Mouse (Mus musculus): Measurements from ENCODE around the gene Lasp1. TPM values are rescaled to one million over a fixed set of nuclear protein-coding genes. Genes with fewer than 3 reads are reported as not detected.
A peak's percentile ranks its signal among the peaks of the same experiment; 100 is the strongest.
"Not testable (repeated sequence)": the region's sequence is repeated elsewhere in the genome, so short reads cannot be mapped to it uniquely, and the experiment has no call there.

The Lasp1 gene
- total RNA-seq, 2 experiments from 2014 or later = 189 to 204 TPM

DNA sequence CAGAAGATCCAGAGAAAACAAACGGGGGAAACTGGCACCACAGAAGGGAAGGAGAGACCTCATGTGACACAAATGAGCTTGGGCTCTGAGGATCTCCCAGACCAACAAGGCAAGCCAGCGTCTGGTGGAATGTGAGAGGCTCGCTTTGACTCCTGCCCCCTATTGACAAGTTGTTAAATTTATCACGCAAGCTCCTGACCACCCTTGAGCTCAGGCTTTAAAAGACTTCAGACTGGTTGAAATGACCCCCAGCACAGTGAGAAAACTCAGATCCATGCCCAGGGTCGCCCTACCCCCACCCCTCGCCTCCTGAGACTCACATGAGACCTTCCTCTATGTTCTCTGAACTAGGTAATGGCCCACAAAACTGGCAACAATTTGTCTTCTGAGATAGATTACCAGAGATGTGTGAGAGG lies 41.7 kb downstream of the Lasp1 start, which contains the start of gene B230217C12Rik:
Gene B230217C12Rik, plus strand, starts transcription at position 242 of the 416 bp plus-strand sequence.
- intact Hi-C loops (cut with DNase I) = loop anchor here (5.0 kb wide), 1 partner anchor 42 kb away; the partner anchor contains the start of gene Fbxo47

DNA sequence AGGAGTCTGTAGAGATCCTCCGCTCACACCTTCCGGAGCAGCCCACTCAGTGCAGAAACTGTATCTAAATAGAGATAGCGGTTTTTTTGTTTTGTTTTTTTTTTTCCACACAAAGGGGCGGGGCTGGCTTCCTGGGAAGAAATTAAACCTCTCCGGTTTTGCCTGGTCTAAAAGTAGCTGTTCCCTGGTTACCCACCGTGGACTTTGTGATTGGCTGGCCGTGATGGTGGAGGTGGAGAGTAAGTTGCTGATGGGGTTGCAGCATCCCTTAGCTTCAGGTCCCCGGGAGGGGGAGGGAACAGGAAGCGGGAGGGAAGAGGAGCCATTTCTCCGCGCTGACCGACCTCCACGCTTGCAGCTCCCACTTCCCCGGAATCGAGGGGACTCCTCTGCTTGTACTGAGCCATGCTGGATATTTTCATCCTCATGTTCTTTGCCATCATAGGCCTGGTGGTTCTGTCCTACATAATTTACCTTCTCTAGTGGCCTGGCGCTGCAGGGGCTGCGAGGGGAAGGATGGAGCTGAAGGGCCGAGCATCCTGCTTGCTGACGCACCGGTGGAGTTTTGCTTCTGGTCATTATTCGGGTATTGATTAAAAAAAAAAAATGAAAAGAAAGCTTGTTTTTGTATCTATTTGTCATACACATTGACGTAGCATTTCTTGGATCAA lies 42.3 kb downstream of the Lasp1 start:
- peak; percentile 92 to 96 for DNase-seq (ENCODE audit: low spot score in 2 of 2)
- intact Hi-C loops (cut with DNase I) = loop anchor here (1.0 to 5.0 kb wide), 2 partner anchors 41 to 42 kb away; partner anchors contain the start of gene Fbxo47

More for the DNA sequence above, 41.7 kb downstream of the Lasp1 start, which contains the start of gene B230217C12Rik:
- DNase-seq (ENCODE audit: low spot score in 2 of 2) = peak in 1 of 2 experiments; percentile 52

DNA sequence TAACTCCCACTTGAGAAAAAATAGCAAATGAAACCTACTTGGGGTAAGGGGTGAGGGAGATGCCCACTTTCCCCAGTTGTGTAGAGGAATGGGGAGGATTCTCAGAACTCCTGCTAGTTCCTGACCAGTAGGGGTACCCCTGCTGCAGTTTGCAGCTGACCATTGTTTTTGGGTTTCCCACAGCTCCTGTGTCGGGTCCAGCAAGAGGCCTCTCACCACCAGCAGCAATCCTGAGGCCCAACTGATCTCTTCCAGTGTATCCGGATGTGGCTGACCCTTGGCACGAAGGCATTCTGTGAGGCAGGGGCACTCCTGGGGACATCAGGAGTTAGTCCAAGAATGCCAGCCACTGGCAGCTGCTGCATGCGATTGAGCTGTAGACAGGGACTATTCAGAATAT lies 43.2 kb downstream of the Lasp1 start:
- intact Hi-C loops (cut with DNase I) = loop anchor here (5.0 kb wide), 1 partner anchor 40 kb away; the partner anchor contains the start of gene Fbxo47
- no peak for DNase-seq (ENCODE audit: low spot score in 2 of 2)

DNA sequence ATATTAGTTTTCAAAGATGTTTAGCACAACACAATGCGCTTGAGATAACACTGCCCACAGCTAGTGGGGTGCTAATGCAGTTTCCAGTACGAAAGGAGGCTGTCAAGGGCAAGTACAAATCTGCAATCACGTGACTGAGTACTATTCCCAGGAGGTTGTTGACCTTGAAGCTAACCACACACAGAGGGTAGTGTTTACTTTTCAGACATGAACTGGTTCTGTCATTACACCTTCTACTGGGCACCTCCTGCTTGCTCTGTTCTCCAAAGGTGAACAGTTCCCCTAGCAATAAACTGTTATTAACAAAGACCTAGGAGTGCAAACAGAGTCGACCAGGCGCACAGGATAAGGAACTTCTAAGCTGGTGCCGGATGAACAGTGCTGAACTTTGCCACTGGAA lies 51.6 kb downstream of the Lasp1 start:
- DNase-seq (ENCODE audit: low spot score in 2 of 2) = no peak
- intact Hi-C loops (cut with DNase I) = no loop called here

DNA sequence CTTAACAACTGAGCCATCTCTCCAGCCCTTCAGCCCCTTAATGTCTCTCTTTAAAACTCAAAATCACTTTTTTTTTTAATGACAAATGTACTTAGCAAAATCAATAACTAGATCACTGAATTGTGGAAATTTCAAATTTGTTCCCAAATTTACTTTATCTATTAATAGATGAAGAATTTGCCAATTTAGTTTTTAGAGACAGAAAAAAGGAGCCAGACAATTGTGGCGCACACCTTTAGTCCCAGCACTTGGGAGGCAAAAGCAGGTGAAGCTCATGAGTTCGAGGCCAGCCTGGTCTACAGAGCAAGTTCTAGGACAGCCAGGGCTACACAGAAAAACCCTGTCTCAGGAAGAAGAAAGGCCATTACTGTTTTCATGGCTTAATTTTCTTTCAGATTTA lies 52.8 kb downstream of the Lasp1 start:
- intact Hi-C loops (cut with DNase I) = no loop called here
- DNase-seq (ENCODE audit: low spot score in 2 of 2) = no peak

DNA sequence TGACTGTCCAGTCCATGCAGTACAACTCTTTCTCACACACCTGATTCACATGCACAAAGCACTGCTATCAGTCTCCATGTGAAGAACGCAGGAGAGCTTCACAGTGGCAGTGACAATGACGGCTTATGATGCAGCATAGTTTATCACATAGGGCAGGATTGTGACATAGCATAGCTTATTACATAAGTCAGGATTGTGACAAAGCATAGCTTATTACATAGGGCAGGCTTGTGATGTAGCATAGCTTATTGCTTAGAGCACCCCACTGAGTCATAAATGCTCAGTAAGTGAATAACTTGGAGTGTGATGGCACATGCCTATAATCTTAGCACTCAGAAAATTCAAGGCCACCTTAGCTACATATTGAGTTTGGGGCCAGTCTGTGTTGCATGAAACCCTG lies 56.7 kb downstream of the Lasp1 start:
- no peak for DNase-seq (ENCODE audit: low spot score in 2 of 2)
- intact Hi-C loops (cut with DNase I) = no loop called here

DNA sequence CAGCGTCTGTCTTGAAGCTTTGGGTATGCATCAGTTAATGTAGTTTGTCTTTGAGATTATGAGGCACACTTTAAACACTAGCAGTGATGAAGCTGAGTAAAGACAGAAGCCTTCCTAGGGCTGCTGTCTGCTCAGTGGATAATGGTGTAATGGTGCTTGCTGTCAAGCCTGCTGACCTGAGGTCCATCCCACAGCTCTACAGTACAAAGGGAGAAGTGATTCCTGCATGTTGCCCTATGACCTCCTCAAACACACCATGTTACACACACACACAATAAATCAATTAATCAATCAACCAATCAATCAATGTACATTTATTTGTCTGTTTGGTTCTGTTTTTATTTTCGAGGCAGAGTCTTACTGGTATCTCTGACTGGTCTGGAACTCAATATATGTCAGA lies 63.3 kb downstream of the Lasp1 start:
- no peak for DNase-seq (ENCODE audit: low spot score in 2 of 2)
- intact Hi-C loops (cut with DNase I) = no loop called here

DNA sequence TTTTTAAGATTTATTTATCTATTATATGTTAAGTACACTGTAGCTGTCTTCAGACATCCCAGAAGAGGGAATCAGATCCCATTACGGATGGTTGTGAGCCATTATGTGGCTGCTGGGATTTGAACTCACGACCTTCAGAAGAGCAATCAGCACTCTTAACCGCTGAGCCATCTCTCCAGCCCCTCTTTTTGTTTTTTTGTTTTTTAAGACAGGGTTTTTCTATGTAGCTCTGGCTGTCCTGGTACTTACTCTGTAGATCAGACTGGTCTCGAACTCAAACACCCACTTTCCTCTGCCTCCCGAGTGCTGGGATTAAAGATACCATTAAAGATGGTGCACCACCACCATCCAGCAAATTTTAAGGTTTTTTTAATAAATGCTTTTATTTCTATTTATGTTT lies 66.6 kb downstream of the Lasp1 start:
- no peak for DNase-seq (ENCODE audit: low spot score in 2 of 2)
- intact Hi-C loops (cut with DNase I) = no loop called here

DNA sequence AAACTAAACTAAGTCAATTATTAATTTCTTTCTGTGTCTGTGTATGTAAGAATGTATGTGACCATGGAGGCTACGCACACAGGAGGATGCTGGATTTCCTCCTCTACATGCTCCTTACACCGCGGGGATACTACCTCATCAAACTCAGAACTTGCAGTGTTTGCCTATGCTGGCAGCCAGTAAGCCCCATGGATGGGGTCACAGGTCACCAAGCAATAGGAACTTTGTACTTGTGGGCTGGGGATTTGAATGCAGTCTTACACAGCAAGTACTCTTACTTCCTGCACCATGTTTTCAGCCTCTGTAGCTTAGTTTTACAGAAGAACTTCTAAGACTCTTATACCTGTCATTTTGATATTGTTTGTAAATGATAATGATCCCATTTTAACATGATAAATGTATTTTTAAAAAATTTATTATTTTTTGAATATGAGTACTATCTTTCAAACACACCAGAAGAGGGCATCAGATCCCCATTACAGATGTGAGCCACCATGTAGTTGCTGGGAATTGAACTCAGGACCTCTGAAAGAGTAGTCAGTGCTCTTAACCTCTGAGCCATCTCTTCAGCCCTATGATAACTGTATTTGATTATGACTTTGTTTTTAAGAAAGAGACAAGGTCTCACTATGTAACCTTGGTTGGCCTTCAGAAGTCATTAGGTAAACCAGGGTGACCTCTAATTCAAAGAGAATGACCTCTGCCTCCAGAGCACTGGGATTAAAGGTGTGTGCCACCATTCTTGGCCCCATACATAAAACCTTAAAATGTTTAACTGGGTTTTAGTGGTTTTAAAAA lies 67.5 kb downstream of the Lasp1 start:
- DNase-seq (ENCODE audit: low spot score in 2 of 2) = no peak

DNA sequence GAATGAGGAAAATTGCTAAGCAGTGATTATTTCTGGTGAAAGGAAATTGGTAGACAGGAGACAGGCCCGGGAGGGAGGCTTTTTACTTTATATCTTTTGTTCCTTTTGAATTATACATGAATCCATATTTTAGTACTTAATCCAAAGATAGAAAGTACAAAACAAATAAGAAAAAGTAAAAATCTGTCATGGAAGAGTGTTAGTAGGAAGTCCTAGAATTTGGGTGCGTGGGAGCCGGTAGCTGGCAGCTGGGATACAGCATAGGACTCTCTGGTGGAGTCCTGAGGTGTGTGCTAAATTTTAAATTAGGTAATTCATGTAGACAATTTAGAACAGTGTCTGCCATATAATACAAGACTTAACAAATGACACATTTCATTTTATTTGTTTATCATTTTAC lies 68.8 kb downstream of the Lasp1 start:
- intact Hi-C loops (cut with DNase I) = no loop called here
- DNase-seq (ENCODE audit: low spot score in 2 of 2) = peak; percentile 47 to 57

More for the DNA sequence above, 67.5 kb downstream of the Lasp1 start:
- intact Hi-C loops (cut with DNase I) = no loop called here

DNA sequence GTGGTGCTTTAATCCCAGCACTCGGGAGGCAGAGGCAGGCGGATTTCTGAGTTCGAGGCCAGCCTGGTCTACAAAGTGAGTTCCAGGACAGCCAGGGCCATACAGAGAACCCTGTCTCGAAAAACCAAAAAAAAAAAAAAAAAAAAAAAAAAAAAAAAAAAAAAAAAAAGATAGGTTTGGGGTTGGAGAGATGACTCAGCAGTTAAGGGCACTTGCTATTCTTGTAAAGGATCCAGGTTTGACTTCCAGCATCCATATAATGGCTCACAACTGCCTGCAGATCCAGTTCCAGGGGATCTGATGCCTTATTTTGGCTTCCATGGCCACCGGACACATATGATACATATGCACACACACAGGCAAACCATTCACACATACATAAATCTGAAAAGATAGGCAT lies 73.6 kb downstream of the Lasp1 start:
- DNase-seq (ENCODE audit: low spot score in 2 of 2); intact Hi-C loops (cut with DNase I): not testable (repeated sequence)

DNA sequence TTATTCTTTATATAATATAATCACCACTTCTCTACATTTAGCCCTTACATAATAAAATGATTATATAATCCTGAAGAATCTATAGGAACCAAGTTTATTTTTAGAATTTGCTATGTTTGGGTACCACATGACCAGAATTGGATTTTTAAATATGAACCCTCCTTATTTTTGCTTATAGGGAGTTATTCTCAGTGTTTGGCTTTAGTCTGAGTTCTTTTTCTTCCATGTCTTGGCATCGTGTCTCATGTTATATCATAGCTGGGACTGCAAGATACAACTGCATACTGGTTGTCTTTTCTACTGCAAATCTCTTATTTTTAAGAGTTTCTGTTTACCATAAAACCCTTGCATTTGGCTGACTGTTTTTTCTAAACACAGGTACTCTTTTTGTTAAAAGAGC lies 75.6 kb downstream of the Lasp1 start:
- peak in 1 of 2 experiments; percentile 34 for DNase-seq (ENCODE audit: low spot score in 2 of 2)

DNA sequence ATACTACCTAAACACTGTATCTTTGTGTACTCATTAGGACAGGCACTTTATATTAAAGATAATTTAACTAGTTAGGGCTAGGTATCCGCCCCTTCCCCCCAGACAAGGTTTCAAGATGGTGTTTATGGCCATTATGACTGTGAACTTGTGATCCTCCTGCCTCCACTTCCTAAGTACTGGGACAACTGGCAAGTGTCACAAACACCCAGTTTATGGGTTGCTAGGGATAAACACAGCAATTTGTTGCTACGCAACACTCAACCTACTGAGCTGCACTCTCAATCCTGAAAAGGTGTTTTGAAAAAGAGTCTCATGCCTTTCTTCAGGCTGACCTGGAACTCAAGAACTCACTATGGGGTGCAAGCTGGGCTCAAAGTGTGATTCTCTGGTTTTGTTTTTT lies 78.5 kb downstream of the Lasp1 start:
- intact Hi-C loops (cut with DNase I) = no loop called here
- no peak for DNase-seq (ENCODE audit: low spot score in 2 of 2)

More for the DNA sequence above, 75.6 kb downstream of the Lasp1 start:
- intact Hi-C loops (cut with DNase I) = no loop called here

DNA sequence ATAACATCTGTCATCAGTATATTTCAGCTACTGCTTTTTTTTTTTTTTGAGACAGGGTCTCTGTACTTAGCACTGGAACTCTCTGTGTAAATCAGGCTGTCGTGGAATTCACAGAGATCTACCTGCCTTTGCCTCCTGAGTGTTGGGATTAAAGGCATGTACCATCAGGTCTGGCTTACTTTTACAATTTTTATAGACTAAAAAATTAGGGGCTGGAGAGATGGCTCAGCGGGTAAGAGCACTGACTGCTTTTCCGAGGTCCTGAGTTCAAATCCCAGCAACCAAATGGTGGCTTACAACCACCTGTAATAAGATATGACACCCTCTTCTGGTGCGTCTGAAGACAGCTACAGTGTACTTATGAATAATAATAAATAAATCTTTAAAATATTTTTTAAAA lies 81.6 kb downstream of the Lasp1 start:
- no peak for DNase-seq (ENCODE audit: low spot score in 2 of 2)
- intact Hi-C loops (cut with DNase I) = loop anchor here (5.0 kb wide), 3 partner anchors 38 to 178 kb away; partner anchors contain the start of genes B230217C12Rik, Lasp1, Pcgf2 and Psmb3

DNA sequence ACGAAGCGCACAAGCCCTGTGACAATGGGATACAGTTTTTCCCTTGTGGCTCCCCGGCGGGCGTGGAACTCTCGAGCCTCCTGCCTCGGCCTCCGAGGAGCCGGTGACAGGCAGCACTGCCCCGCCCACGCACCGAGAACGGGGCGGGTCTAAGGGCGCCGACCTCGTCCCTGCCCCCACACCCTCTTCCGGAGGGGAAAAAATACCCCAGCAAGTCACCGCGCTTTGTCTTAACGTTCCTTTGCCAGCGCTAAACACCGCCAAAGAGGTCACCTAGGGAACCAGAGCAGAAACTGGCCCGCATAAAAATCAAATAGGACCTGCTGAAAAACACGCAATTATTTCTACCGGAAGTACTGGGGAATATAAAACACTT lies 84.7 kb downstream of the Lasp1 start:
- intact Hi-C loops (cut with DNase I) = loop anchor here (5.0 kb wide), 3 partner anchors 41 to 181 kb away; partner anchors contain the start of genes B230217C12Rik, Lasp1, Pcgf2 and Psmb3
- peak; percentile 41 to 48 for DNase-seq (ENCODE audit: low spot score in 2 of 2)

DNA sequence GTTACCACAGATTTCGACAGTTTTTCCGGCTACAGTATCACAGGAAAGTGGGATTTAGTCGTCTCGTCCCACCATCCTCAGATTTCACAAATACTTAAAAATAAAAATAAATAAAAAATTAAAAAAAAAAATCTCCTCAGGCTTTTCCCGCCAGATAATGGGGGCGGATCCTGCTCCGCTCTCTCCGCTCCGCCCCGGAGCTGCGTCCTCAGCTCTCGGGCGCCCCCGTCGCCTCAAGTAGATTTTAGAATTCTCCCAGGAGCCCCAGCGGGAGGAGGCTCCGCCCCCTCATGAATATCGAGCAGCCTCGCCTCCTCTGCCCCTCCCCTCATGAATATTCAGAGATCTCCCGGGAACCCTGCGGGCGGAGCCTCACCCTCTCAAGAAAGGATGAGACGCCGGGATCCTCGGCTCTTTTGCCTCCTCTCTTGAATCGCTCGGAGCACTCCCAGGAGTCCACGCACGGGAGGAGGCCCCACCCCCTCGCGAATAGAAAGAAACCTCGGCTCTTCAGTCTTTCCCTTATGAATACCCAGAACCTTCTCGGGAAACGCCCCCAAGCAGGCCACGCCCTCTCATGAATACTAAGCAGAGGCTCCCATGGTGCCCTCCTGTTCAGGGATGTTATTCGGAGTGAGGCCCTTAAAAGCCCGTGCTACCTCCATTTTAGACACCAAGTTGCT lies 85.3 kb downstream of the Lasp1 start, which contains the start of gene Fbxo47:
Gene Fbxo47, minus strand, starts transcription at position 237 of the 683 bp plus-strand sequence.
- intact Hi-C loops (cut with DNase I) = loop anchor here (5.0 kb wide), 3 partner anchors 42 to 182 kb away; partner anchors contain the start of genes B230217C12Rik, Lasp1, Pcgf2 and Psmb3
- peak; percentile 96 to 98 for DNase-seq (ENCODE audit: low spot score in 2 of 2)

DNA sequence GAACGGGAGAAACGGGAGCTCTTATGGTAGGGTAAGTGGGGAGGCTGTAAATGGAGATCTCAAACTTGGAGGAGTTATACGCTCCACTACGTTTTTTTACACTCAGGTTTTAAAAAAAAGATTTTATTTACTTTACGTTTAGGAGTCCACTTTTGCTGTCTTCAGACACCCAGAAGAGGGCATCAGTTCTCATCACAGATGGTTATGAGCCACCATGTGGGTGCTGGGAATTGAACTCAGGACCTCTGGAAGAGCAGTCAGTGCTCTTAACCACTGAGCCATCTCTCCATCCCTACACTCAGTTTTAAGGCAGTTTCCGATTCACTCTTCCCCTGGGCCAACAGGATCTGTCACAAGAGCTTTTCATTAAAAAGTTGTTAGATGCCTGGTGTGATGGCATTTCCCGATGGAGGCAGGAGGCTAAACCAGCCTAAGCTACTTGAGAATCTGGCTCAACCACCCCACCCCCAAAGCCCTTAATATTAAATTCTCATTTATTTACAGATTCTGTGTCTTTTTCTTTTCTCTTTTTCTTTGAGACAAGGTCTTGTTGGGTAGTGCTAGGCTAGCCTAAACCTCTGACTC lies 85.9 kb downstream of the Lasp1 start:
- intact Hi-C loops (cut with DNase I) = loop anchor here (5.0 kb wide), 3 partner anchors 42 to 182 kb away; partner anchors contain the start of genes B230217C12Rik, Lasp1, Pcgf2 and Psmb3

DNA sequence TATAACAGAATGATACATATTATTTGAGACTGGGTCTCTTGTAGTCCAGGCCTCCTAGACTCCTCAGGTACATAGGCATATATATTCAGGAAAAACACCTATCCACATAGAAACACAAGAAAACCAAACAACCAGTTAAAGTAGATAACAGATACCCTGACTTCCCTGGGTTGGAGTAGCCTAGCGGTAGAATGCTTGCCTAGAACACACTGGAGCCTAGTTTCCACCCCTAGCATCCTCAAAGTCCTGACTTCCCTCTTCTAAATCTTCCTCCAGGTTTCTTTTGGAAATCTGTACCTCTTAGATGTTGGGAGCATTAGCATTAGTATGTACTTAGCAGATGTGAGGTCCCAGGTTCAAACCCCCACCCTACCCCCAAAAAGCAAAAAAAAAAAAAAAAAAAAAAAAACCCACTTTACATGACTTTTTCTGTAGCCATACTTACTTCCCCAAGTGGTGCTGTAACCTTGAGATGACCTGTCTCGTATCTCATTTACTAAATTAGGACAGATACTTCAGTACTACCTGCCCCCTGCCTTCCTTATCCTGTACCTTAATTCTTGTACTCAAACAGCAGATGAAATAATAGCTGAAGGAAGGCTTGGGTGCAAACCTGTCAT lies 86.6 kb downstream of the Lasp1 start:
- no peak for DNase-seq (ENCODE audit: low spot score in 2 of 2)
- intact Hi-C loops (cut with DNase I) = no loop called here

More for the DNA sequence above, 85.9 kb downstream of the Lasp1 start:
- DNase-seq (ENCODE audit: low spot score in 2 of 2) = no peak

Measured in left cerebral cortex, postnatal 14 days (tissue).